Mouse (Mus musculus): Measurements from ENCODE around the gene Gm11273. TPM values are rescaled to one million over a fixed set of nuclear protein-coding genes. Genes with fewer than 3 reads are reported as not detected.
A peak's percentile ranks its signal among the peaks of the same experiment; 100 is the strongest.
"Not testable (repeated sequence)": the region's sequence is repeated elsewhere in the genome, so short reads cannot be mapped to it uniquely, and the experiment has no call there.

The Gm11273 gene
- polyA plus RNA-seq, 1 experiment from 2014 or later = 6.1 TPM

DNA sequence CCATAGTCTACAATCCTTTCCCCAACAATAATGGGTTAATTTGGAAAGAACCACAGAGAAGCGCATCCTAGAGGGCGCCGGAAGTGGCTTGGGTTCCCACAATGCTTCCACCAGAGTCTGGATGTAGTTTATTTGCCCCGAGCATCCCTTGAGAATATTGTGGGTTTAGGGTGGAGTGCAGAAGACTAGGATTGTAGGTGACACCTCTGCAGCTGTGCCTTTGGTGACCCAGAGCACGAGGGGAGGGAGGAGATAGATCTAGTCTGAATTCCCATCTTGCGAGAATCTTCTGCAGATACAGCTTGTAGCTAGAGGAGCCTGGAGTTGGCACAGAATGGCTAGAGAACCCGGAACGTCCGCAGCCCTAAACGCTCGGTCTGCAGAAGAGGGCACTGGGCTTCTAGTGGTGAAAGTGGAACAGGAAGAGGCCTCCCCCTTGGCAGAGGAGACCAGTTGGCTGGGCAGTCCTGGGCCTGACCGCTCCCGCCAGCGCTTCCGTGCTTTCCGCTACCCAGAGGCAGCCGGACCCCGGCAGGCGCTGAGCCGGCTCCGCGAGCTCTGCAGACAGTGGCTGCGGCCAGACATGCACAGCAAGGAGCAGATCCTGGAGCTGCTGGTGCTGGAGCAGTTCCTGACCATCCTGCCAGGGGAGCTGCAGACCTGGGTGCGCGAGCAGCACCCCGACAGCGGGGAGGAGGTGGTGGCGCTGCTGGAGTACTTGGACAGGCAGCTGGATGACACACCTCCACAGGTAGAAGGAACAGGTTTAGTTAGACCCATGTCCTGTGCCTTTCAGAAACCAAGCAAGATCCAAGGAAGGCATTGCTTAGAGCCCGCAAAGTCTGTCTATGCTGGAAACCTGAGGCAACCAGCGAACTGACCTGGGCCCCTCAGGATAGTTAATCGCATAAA, 22.2 kb downstream of the Gm11273 start, which contains the start of the genes Zkscan4 and Gm10065:
Zkscan4 (plus strand) TSS at position 149 of the 912 bp plus-strand sequence.
Gm10065 (minus strand) TSS at position 683 of the 912 bp plus-strand sequence.
- peak; percentile 89 for ATAC-seq (ENCODE audit: borderline replicate concordance, extremely low read depth, low FRiP score, low TSS enrichment)
- WGBS = 6% methylated on average over 28 of the region's 31 CpGs
- not testable (repeated sequence) for H3K4me1 ChIP-seq, H3K36me3 ChIP-seq, H3K27me3 ChIP-seq, H3K9me3 ChIP-seq
- H3K4me3 ChIP-seq = peak within 1 kb of the TSS; percentile 45
- peak within 1 kb of the TSS; percentile 50 for H3K9ac ChIP-seq
- peak within 1 kb of the TSS; percentile 59 for H3K4me2 ChIP-seq
- H3K27ac ChIP-seq = peak within 1 kb of the TSS; percentile 64

GRCm38 (mm10) chr13:21472427-21472826, 28.8 kb downstream of the Gm11273 start:
- no peaks in the 10 kb centered on the region for H3K36me3 ChIP-seq
- H3K9me3 ChIP-seq = no peaks in the 10 kb centered on the region
- H3K4me2 ChIP-seq = no peak overlapping the region
- H3K9ac ChIP-seq = no peak overlapping the region
- H3K4me3 ChIP-seq = no peak overlapping the region
- H3K4me1 ChIP-seq = peaks cover 10% of the 10 kb centered on the region; the same call in 1 of the 2 replicates
- no peak overlapping the region for H3K27ac ChIP-seq
- no peaks in the 10 kb centered on the region for H3K27me3 ChIP-seq
- 37% methylated on average over 4 of the region's 4 CpGs for WGBS
- no peak for ATAC-seq (ENCODE audit: borderline replicate concordance, extremely low read depth, low FRiP score, low TSS enrichment)

- H3K36me3 ChIP-seq = no peaks in the 10 kb centered on the region
- peaks cover 10% of the 10 kb centered on the region; the same call in 1 of the 2 replicates for H3K4me1 ChIP-seq
- no peak overlapping the region for H3K9ac ChIP-seq
- no peak overlapping the region for H3K27ac ChIP-seq
- H3K4me3 ChIP-seq = no peak overlapping the region
- ATAC-seq (ENCODE audit: borderline replicate concordance, extremely low read depth, low FRiP score, low TSS enrichment) = no peak
- H3K27me3 ChIP-seq = no peaks in the 10 kb centered on the region
- WGBS = 22% methylated on average over 9 of the region's 9 CpGs
- peak overlapping the region; percentile 98 for H3K4me2 ChIP-seq
- H3K9me3 ChIP-seq = no peaks in the 10 kb centered on the region
These were observed 32.1 kb downstream of the Gm11273 start for GRCm38 (mm10) chr13:21469097-21469496.

DNA sequence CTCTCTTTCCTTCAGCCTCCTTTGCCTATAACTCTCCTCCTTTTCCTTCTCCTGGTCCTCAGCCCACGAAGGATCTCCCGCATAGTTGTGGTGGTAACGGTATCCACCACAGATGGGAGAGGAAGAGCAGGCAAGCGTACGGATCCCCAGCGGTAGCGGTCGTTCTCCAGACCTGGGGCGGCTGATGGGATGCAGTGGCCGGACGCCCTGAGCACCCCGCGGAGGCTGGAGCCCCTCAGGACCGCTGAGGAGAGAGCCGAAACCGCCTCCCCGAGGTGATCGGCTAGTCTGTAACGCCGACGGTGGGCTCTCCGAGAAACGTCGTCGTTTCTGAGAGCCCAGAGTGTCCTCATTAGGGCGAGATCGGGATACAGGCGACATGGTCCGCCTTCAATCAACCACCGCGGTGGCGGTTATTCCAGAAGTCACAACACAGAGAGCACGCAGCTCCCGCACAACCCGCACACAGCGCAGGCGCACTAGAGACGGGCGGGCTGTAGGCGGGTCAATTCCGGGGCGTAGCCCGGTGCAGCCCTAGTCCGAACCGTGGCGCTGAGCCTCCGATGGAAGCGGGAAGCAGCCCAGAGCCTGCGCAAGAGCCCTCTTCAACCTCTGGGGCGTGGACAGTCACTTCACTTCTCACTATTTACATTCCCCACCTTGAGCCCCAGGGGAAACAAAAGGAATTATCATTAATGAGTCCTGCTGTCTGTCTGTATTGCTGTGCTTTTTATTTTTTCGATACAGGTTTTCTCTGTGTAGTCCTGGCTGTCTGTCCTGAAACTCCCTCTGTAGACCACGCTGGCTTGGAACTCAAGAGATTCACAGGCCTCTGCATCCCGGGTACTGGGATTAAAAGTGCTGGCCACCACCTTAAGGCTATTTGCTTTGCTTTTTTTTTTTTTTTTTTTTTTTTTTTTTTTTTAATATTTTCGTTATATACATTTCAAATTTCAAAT, 32.9 kb downstream of the Gm11273 start, which contains the start of gene Nkapl:
Nkapl (minus strand) TSS at position 449 of the 959 bp plus-strand sequence.
- 1% methylated on average over 54 of the region's 54 CpGs for WGBS
- H3K27me3 ChIP-seq = no peaks in the 10 kb centered on the region

DNA sequence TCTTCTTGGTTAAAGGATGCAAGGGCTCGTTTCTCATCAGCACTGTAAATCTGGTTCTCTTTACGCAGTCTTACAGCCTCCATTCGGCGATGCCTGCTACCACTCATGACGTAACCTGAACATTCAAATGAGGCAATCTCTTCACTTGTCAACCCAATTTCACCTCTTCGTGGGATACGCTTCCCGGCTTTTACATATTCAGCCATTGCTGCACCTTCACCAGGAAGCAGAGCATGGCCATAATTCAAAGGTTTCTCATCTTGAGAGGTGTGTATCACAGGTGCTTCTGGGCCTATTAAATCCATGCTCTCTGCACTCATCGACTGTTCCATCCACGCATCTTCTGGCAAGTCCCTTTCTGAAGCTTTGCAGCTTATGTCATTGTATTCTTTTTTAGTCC, 33.9 kb downstream of the Gm11273 start:
- H3K9ac ChIP-seq = no peak overlapping the region
- WGBS = 82% methylated on average over 10 of the region's 10 CpGs
- H3K4me3 ChIP-seq = no peak overlapping the region
- no peaks in the 10 kb centered on the region for H3K27me3 ChIP-seq
- no peaks in the 10 kb centered on the region for H3K9me3 ChIP-seq
- H3K4me1 ChIP-seq = peaks cover 10% of the 10 kb centered on the region; the same call in 1 of the 2 replicates
- H3K36me3 ChIP-seq = no peaks in the 10 kb centered on the region
- ATAC-seq (ENCODE audit: borderline replicate concordance, extremely low read depth, low FRiP score, low TSS enrichment) = no peak
- no peak overlapping the region for H3K4me2 ChIP-seq
- H3K27ac ChIP-seq = no peak overlapping the region

More for the DNA sequence above, 32.9 kb downstream of the Gm11273 start, which contains the start of gene Nkapl:
- Histone ChIP-seq H3K4me1 (peaks cover 10% of the 10 kb centered on the region; the same call in 1 of the 2 replicates), H3K36me3 (no peaks in the 10 kb centered on the region), H3K27ac (peak within 1 kb of the TSS; percentile 38), H3K4me2 (peak within 1 kb of the TSS; percentile 98), H3K4me3 (peak within 1 kb of the TSS; percentile 60), H3K9me3 (no peaks in the 10 kb centered on the region), H3K9ac (peak within 1 kb of the TSS; percentile 49)
- peak; percentile 98 for ATAC-seq (ENCODE audit: borderline replicate concordance, extremely low read depth, low FRiP score, low TSS enrichment)

GRCm38 (mm10) chr13:21462516-21462915, 38.7 kb downstream of the Gm11273 start:
- not testable (repeated sequence) for H3K4me3 ChIP-seq; H3K4me1 ChIP-seq; H3K36me3 ChIP-seq; H3K9me3 ChIP-seq; H3K4me2 ChIP-seq; H3K27me3 ChIP-seq; H3K27ac ChIP-seq; ATAC-seq (ENCODE audit: borderline replicate concordance, extremely low read depth, low FRiP score, low TSS enrichment); H3K9ac ChIP-seq
- WGBS = 40% methylated on average over 9 of the region's 9 CpGs

DNA sequence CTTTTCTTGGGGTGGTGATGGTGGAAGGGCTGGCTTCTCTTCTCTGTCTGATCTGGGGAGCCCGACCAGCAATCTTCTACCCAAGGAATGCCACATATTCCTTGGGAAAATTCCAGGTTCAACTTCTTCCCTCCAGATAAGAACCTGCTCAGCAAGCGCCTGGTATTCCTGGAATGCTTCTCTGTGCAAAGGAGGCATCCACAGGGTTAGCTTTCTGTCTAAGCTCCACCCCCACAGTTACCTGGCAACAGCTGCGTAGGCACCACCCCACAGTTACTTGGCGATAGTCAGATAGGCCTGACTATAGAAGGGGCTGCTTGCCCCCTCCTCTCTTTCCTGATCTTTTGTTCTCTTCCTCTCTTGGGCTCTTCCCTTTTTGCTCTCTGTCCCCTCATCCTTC, 44.9 kb downstream of the Gm11273 start:
- Histone ChIP-seq H3K36me3 (peaks cover 4% of the 10 kb centered on the region; the same call in 1 of the 2 replicates), H3K4me2 (no peak overlapping the region), H3K9ac (no peak overlapping the region), H3K9me3 (no peaks in the 10 kb centered on the region), H3K27ac (peak overlapping the region; percentile 59), H3K4me3 (no peak overlapping the region), H3K4me1 (peaks cover 14% of the 10 kb centered on the region; the same call in 1 of the 2 replicates), H3K27me3 (no peaks in the 10 kb centered on the region)
- peak; percentile 87 for ATAC-seq (ENCODE audit: borderline replicate concordance, extremely low read depth, low FRiP score, low TSS enrichment)
- WGBS = 10% methylated on average over 4 of the region's 4 CpGs

DNA sequence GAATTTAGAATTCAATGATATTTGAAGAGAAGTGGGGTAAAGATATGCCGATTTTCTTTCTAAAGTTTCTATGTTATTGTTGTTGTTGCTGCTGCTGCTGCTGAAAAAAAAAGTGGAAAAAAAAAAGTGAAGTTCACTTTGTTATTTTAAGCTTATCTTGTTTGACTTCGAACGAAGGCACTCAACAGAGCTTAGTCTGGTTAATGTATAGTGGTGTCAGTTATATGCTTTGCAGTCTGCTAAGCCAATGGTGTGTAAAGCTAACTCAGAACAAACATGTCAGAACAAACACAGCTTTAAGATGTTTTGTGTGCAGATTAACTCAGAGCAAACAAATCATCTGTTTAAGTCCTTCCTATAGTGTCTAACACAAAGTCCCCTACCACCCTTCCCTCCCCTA, 47.1 kb downstream of the Gm11273 start:
- Histone ChIP-seq H3K9me3 (no peaks in the 10 kb centered on the region), H3K4me3 (0 out of 2 replicates have a peak overlapping the region, but pooled peaks have one; percentile 83), H3K36me3 (peaks cover 10% of the 10 kb centered on the region; the same call in 1 of the 2 replicates), H3K9ac (no peak overlapping the region), H3K27me3 (no peaks in the 10 kb centered on the region), H3K4me2 (peak overlapping the region; percentile 62), H3K27ac (no peak overlapping the region), H3K4me1 (peaks cover 14% of the 10 kb centered on the region; the same call in 1 of the 2 replicates)
- no peak for ATAC-seq (ENCODE audit: borderline replicate concordance, extremely low read depth, low FRiP score, low TSS enrichment)
- 38% methylated on average over 3 of the region's 3 CpGs for WGBS

DNA sequence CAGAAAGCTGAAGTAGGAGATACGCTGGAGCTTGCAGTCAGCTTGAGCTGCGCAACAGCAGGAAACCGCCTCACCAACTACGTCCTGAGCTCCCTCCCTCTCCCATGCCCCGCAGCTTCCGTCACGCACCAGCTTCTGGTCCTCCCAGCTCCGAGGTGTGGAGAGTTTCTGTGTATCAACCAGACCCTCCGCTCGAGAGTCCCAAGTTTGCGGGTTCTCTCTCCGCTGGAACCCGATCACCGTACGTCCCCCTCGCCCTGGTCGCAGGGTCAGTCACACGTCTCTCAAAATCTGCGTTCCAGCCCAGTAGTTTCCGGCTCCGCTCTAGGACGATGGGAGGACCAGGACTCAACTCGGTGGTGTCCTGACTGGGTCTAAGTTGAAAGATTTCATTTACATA, 47.8 kb downstream of the Gm11273 start, which contains the start of gene Zscan26:
Zscan26 (minus strand) TSS at position 282 of the 400 bp plus-strand sequence.
- Histone ChIP-seq H3K27ac (peak within 1 kb of the TSS; percentile 81), H3K36me3 (peaks cover 17% of the 10 kb centered on the region), H3K4me1 (peaks cover 17% of the 10 kb centered on the region; the same call in 1 of the 2 replicates), H3K27me3 (no peaks in the 10 kb centered on the region), H3K4me2 (peak within 1 kb of the TSS; percentile 62), H3K9ac (peak within 1 kb of the TSS; percentile 70), H3K9me3 (no peaks in the 10 kb centered on the region), H3K4me3 (peak within 1 kb of the TSS; percentile 83)
- ATAC-seq (ENCODE audit: borderline replicate concordance, extremely low read depth, low FRiP score, low TSS enrichment) = peak; percentile 85
- under 1% methylated on average over 23 of the region's 23 CpGs for WGBS

DNA sequence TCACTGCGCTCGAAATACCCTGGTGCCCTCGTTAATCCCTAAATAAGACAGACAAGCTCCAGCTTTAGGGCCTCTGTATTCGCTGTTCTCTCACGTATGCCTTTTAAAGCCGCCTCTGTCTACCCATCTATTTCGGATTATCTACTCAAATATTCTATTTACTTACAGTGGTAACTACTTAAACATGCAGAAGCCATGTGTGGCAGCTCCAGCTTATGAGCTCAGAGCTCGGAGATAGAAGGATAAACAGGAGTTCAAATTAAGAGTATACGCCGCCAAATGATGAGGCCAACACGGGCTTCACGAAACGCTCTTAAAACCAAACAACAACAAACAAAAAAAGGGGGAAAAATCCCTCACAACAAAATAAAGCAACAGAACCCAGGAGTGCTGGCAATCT, 48.2 kb downstream of the Gm11273 start:
- peak overlapping the region; percentile 62 for H3K4me2 ChIP-seq
- H3K27ac ChIP-seq = peak overlapping the region; percentile 81
- H3K9ac ChIP-seq = peak overlapping the region; percentile 70
- peaks cover 17% of the 10 kb centered on the region for H3K36me3 ChIP-seq
- H3K4me1 ChIP-seq = peaks cover 17% of the 10 kb centered on the region
- H3K4me3 ChIP-seq = peak overlapping the region; percentile 83
- peak; percentile 9; the same call in 1 of the 2 replicates for ATAC-seq (ENCODE audit: borderline replicate concordance, extremely low read depth, low FRiP score, low TSS enrichment)
- H3K9me3 ChIP-seq = no peaks in the 10 kb centered on the region
- WGBS = 4% methylated on average over 13 of the region's 13 CpGs
- H3K27me3 ChIP-seq = no peaks in the 10 kb centered on the region
